Mouse (Mus musculus): ENCODE results near the gene Exoc3l. TPM values are rescaled to one million over a fixed set of nuclear protein-coding genes. Genes with fewer than 3 reads are reported as not detected.
A peak's percentile ranks its signal among the peaks of the same experiment; 100 is the strongest.

The Exoc3l gene
- 11.5 and 11.6 TPM in 2 replicates for polyA plus RNA-seq (2016; fragmentation: Nextera tagmentation; extraction: Ambion mirVana)

DNA sequence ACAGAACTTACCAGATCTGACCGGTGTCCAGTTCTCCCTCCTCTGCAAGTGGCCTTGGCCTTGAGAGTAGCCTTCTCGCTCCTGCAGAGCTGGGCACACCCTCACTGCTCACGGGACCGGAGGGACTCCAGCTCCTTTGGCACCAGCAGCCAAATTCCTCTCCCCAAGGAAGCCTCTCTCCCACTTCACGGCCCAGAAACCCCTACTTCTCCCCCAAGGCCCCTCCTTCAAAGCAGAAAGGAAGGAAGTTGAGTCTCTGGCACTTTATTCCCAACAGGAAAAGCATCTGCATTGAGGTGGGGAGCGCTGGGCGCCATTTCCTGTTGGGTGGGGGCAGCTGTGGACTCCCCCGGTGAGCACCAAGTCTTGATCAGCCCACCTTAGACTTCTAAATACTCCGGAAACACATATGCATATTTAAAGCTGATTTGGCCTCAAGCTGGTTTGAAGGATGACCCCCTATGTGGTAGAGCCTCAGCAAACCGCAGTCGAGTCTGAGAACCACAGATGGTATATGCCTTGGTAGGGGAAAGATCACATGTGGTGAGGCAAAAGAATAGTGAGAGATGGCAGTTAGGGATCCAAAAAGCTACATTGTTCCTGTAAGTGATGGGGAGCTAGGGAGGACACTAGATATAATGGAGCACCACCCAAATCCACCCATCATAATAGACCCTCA lies at the start of gene Exoc3l:
TSS of gene Exoc3l (minus strand) at position 207 of the 679 bp plus-strand sequence.
- Histone ChIP-seq H3K4me1 (peaks cover 26% of the 10 kb centered on the region), H3K27ac (peak within 1 kb of the TSS; percentile 92; the same call in 1 of the 2 replicates), H3K9me3 (no peaks in the 10 kb centered on the region), H3K27me3 (ENCODE audit: poor library complexity, severe bottlenecking) (peaks cover 17% of the 10 kb centered on the region), H3K36me3 (replicated peaks) (peaks cover 28% of the 10 kb centered on the region), H3K4me3 (peak within 1 kb of the TSS; percentile 98)
- WGBS, result 78% methylated on average over 11 of the region's 11 CpGs
- no peak for DNase-seq (ENCODE audit: extremely low spot score, low spot score)

DNA sequence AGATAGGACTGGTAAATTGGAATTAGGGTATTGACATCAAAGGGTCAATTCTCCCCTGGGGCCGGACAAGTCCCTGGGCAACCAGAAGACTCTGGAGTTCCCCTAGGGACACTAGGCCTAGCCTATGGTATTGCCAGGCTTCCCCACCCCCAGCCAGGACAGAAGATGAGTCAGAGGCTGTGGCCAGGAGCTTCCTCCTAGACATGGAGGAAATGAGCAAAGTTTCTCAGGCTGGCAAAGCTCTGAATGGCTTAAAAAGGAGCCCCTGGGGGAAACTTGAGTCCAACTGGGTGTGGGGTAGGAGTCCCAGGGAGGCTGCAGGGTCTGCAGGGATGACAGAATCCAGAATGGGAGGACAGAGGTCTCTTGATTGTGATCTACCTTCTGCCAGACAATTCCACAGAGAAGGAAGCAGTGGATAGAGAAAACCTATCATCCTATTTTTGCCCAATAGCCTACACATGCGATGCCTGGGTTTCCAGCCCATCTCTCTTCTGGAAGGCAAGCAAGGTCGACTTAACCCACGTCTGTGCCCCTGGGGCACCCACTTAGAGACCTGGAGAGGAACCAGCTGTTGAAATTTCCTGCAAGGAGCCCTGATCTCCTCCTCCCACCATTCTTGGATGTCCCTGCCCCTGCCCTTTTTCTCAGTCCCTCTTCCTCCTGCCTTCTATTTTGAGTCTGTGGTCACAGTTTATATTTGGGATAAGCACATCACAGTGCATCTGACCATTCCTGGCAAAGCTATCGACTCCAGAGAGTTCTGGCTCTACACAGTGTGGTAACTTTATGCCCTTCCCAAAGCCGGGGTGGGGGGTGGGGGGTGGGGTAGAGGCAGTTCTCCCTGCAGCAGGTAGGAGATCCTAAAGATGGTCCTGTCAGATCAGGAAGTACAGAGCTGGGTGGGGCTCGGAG lies 49.4 kb upstream of the Exoc3l start:
- H3K9me3 ChIP-seq, result no peaks in the 10 kb centered on the region
- 0 out of 2 replicates have a peak overlapping the region, but pooled peaks have one; percentile 8 for H3K27ac ChIP-seq
- no peak for DNase-seq (ENCODE audit: extremely low spot score, low spot score)
- H3K4me3 ChIP-seq, result peak overlapping the region; percentile 83; the same call in 1 of the 2 replicates
- peaks cover 16% of the 10 kb centered on the region for H3K27me3 ChIP-seq (ENCODE audit: poor library complexity, severe bottlenecking)
- peaks cover 66% of the 10 kb centered on the region for H3K4me1 ChIP-seq
- 68% methylated on average over 7 of the region's 7 CpGs for WGBS
- H3K36me3 ChIP-seq (replicated peaks), result 0 out of 2 replicates have a peak, but pooled peaks cover 4% of the 10 kb centered on the region

DNA sequence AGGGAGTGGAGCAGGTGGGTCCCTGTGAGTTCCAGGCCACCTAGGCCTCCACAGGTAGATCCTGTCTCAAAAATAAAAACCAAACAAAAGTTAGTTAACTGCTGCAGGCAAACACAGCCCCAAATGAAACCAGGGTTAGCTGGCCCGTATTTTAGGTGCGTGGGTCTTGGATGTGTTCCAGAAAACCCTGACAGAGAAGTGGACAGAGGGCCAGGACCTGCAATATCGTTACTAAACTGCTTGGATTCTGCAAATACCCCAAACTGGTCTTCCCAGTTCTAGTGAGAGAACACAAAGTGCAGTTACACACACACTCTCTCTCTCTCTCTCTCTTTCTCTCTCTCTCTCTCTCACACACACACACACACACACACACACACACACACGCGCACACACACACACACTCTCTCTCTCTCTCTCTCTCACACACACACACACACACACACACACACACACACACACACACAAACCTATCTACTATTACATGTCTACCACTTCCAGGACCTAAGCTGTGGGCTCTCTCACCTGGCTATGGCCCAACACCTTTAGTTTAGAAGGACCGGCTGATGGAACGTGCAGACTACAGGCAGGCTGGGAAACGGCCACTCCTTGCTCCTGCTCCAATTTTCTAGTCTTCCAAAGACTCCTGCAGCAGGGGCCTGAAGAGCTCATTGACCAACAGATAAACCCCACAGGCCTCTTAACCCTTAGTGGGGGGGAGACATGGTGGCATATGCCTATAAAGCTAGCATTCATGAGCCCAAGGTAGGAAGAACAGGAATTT lies 48.1 kb upstream of the Exoc3l start:
- peaks cover 52% of the 10 kb centered on the region for H3K4me1 ChIP-seq
- 73% methylated on average over 8 of the region's 8 CpGs for WGBS
- no peak for DNase-seq (ENCODE audit: extremely low spot score, low spot score)
- no peak overlapping the region for H3K4me3 ChIP-seq
- H3K27ac ChIP-seq, result no peak overlapping the region
- H3K27me3 ChIP-seq (ENCODE audit: poor library complexity, severe bottlenecking), result peaks cover 7% of the 10 kb centered on the region; the same call in 1 of the 2 replicates
- H3K9me3 ChIP-seq, result no peaks in the 10 kb centered on the region
- 0 out of 2 replicates have a peak, but pooled peaks cover 4% of the 10 kb centered on the region for H3K36me3 ChIP-seq (replicated peaks)

DNA sequence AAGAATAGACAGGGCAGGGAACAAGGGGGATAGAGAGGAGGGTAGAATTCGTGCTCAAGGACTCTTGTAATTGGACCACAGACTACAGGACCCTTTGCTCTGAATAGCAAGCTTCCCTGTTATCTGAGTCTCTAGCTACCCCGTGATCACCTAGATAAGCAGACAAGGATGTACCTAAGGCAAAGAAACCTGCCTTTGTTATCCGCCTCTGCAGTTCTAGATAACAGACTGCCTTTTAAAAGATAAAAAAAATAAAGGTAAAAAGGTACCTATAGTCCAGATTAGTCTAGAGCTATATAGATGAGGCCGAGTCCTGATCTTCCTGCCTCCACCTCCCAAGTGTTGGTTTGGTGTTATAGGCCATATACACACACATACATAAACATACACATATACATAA lies 46.9 kb upstream of the Exoc3l start:
- Histone ChIP-seq H3K9me3 (no peaks in the 10 kb centered on the region), H3K36me3 (replicated peaks) (peaks cover 14% of the 10 kb centered on the region), H3K27ac (no peak overlapping the region), H3K4me1 (peaks cover 46% of the 10 kb centered on the region), H3K4me3 (no peak overlapping the region), H3K27me3 (ENCODE audit: poor library complexity, severe bottlenecking) (peaks cover 16% of the 10 kb centered on the region)
- no peak for DNase-seq (ENCODE audit: extremely low spot score, low spot score)
- WGBS, result 77% methylated on average over 4 of the region's 4 CpGs

DNA sequence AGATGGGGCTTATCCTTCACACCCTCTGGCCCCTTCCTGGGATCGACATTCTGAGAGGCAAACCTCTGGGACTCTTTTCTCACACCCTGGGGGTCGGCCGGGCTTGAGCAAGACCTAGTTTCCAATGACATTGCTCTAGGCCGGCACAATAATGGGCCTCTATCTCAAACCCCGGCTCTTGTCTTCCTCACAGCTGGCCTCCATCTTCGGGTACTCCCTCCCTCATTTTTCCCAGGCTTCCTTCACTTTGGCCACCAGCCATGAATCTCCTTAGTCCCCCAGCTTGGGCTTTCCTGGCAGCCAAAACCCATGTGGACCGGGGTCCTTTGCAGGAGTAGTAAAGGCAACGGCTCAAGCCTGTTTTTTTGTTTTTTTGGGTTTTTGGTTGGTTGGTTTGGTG lies 45.5 kb upstream of the Exoc3l start:
- H3K4me3 ChIP-seq, result no peak overlapping the region
- WGBS, result 56% methylated on average over 8 of the region's 8 CpGs
- peaks cover 28% of the 10 kb centered on the region for H3K27me3 ChIP-seq (ENCODE audit: poor library complexity, severe bottlenecking)
- no peak for DNase-seq (ENCODE audit: extremely low spot score, low spot score)
- peaks cover 32% of the 10 kb centered on the region for H3K4me1 ChIP-seq
- H3K9me3 ChIP-seq, result no peaks in the 10 kb centered on the region
- peaks cover 28% of the 10 kb centered on the region for H3K36me3 ChIP-seq (replicated peaks)
- H3K27ac ChIP-seq, result no peak overlapping the region

DNA sequence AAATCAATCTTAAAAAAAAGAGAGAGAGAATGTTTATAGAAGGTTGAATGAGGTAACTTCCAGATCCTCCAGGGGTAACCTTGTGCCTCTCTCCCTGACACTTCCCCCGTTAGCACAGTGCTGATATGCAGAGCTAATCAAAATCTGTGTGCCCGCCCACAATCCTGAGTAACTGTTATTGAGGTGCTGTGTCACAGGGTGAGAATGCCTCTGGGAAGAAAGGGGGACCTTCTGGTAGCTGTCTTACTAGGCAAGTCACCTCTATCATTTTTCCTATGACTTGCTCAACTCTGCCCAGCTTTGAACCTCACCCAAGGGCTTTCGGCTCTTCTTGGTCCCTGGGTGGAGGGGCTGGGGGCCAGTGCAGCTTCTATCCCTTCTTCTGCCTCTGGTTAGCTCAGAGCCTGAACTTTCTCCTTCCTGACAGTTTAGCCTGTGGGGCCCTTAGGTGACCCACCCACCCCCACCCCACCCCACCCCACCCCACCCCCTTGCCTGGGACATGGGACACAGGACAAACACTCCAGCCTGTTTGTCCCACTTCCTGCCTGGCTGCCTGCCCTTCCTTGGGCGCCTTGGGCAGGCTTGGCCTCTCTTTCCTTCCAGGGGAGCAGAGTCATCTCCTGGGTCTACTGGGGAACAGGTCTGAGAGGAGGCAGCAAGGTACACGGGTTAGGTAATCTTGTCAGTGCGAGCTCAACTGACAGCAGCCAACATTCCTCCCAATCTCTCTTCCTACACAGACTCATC lies 44.2 kb upstream of the Exoc3l start:
- Histone ChIP-seq H3K4me3 (no peak overlapping the region), H3K9me3 (no peaks in the 10 kb centered on the region), H3K27ac (no peak overlapping the region), H3K36me3 (replicated peaks) (peaks cover 41% of the 10 kb centered on the region), H3K4me1 (peaks cover 19% of the 10 kb centered on the region), H3K27me3 (ENCODE audit: poor library complexity, severe bottlenecking) (peaks cover 27% of the 10 kb centered on the region)
- WGBS, result 82% methylated on average over 6 of the region's 6 CpGs
- DNase-seq (ENCODE audit: extremely low spot score, low spot score), result no peak

DNA sequence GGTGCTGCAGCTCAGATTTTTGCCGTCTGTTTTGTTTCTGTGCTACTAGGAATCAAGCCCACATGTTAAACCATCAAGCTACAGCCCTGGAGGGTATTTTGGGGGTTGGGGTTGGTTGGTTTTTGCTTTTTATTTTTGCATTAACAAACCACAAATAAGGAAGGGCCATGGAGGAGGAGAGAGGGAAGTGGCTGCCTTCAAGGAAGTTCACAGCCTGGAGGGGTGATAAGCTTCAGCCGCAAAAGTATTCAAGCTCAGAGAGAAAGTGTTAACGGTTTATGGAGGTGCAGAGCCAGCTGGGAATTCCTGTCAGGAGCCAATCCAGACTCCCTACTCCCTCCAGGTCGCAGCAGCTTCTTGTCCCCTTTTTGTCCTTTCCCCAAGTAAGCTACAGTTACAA lies 43.1 kb upstream of the Exoc3l start:
- no peak overlapping the region for H3K4me3 ChIP-seq
- H3K27ac ChIP-seq, result no peak overlapping the region
- peaks cover 52% of the 10 kb centered on the region for H3K36me3 ChIP-seq (replicated peaks)
- DNase-seq (ENCODE audit: extremely low spot score, low spot score), result no peak
- H3K4me1 ChIP-seq, result peaks cover 9% of the 10 kb centered on the region
- WGBS, result 61% methylated on average over 4 of the region's 4 CpGs
- peaks cover 27% of the 10 kb centered on the region for H3K27me3 ChIP-seq (ENCODE audit: poor library complexity, severe bottlenecking)
- no peaks in the 10 kb centered on the region for H3K9me3 ChIP-seq

DNA sequence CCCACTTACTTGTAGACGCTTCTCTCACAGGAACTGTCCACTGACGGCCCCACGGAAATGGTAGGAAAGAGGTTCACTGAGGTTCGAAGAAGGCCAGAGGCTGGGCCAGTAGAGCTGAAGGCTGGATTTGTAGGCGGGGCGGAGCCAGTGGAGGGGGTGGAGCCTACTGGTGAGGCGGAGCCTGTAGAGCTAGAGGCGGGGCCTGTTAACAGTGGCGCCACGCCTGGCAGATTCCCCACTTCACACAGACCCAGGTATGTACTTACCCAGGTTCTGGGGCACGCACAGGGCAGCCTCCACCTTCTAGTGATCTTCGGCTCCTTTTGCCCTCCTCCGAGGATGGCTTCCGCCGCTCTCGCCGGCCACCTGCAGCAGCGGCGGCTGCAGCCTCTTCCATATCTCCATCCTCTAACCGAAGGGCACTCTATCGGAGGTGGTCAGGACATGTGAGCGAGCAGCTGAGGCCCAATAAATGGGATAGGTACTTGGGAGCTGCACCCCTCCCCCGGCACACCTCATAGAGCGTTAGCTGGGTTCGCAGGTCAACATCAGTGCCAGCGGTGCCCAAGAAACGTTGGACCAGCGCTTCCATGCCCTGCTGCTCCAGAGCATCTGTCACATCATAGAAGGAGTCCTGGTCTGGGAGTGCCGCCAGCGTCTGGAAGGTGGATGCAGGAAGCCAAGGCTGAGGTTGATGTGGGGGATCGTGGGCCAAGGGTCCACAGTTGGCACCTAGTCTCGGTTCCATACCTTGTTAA lies 40.7 kb upstream of the Exoc3l start:
- peak overlapping the region; percentile 16 for H3K4me3 ChIP-seq
- H3K27ac ChIP-seq, result no peak overlapping the region
- peaks cover 27% of the 10 kb centered on the region for H3K27me3 ChIP-seq (ENCODE audit: poor library complexity, severe bottlenecking)
- WGBS, result 49% methylated on average over 32 of the region's 32 CpGs
- H3K4me1 ChIP-seq, result peaks cover 9% of the 10 kb centered on the region
- no peaks in the 10 kb centered on the region for H3K9me3 ChIP-seq
- DNase-seq (ENCODE audit: extremely low spot score, low spot score), result no peak
- peaks cover 72% of the 10 kb centered on the region for H3K36me3 ChIP-seq (replicated peaks)

DNA sequence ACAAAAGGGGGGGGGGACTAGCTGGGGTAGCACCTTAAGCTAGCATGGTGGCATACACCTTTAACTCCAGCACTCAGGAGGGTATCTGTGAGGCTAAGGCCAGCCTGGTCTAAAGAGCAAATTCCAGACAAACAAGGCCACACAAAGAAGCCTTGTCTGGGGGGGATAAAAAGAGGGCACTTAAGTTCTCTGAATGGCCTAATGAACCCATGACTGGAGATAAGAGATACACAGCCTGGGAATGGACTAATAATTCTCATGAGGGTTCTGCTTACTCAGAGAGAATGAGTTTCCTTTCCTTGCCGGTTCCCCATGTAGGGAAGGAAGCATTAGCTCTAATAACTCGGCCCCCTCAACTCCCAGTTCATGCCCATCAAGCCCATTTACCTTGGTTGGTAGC lies 36.6 kb upstream of the Exoc3l start:
- H3K36me3 ChIP-seq (replicated peaks), result peaks cover 98% of the 10 kb centered on the region
- no peaks in the 10 kb centered on the region for H3K9me3 ChIP-seq
- no peak for DNase-seq (ENCODE audit: extremely low spot score, low spot score)
- H3K27ac ChIP-seq, result no peak overlapping the region
- peaks cover 1% of the 10 kb centered on the region for H3K4me1 ChIP-seq
- no peak overlapping the region for H3K4me3 ChIP-seq
- 82% methylated on average over 2 of the region's 2 CpGs for WGBS
- peaks cover 15% of the 10 kb centered on the region for H3K27me3 ChIP-seq (ENCODE audit: poor library complexity, severe bottlenecking)

DNA sequence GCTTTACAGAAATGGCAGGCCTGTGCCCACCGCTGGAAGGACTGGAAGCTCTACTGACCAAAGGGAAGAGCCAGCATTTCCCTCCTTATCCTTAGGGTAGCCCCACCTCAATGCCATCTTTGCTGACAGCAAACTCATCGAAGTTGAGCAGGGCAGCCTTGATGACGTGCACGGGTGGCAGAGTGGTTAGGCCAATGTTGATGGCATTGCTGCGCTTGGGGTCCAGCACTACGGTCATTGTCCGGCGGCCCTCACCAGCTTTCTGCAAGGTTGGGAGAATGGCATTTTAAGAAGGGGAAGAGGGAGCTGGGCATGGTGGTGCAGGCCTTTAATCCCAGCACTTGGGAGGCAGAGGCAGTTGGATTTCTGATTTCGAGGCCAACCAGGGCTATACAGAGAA lies 36.0 kb upstream of the Exoc3l start:
- Histone ChIP-seq H3K4me3 (no peak overlapping the region), H3K27me3 (ENCODE audit: poor library complexity, severe bottlenecking) (peaks cover 9% of the 10 kb centered on the region), H3K4me1 (peaks cover 7% of the 10 kb centered on the region), H3K27ac (no peak overlapping the region), H3K9me3 (no peaks in the 10 kb centered on the region), H3K36me3 (replicated peaks) (peaks cover 92% of the 10 kb centered on the region)
- no peak for DNase-seq (ENCODE audit: extremely low spot score, low spot score)
- WGBS, result 95% methylated on average over 9 of the region's 9 CpGs

DNA sequence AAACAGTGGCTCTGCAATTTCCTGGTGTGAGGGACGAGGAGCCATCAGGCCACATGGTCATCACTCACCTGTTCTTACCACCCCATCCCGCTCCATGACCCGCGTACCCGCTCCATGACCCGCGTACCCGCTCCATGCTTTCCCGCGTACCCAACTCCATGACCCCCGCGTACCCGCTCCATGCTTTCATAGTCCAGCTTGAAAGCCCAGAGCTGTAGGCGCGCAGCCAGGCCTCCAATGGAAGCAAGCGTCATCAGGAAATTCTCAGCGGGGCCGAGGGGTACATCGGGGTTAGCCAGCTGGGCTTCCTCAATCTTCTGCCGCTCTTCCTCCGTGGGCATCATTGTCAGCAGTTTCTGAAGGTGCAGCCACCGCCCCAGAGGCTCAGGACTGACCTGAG lies 35.6 kb upstream of the Exoc3l start:
- Histone ChIP-seq H3K4me3 (no peak overlapping the region), H3K4me1 (peaks cover 10% of the 10 kb centered on the region), H3K36me3 (replicated peaks) (peaks cover 87% of the 10 kb centered on the region), H3K9me3 (no peaks in the 10 kb centered on the region), H3K27me3 (ENCODE audit: poor library complexity, severe bottlenecking) (peaks cover 5% of the 10 kb centered on the region), H3K27ac (no peak overlapping the region)
- WGBS, result 96% methylated on average over 22 of the region's 22 CpGs
- DNase-seq (ENCODE audit: extremely low spot score, low spot score), result no peak
